Mouse (Mus musculus): ENCODE results near the gene Pdcd6ip. TPM values are rescaled to one million over a fixed set of nuclear protein-coding genes. Genes with fewer than 3 reads are reported as not detected.

The Pdcd6ip gene
- polyA plus RNA-seq, 1 experiment: 56.3 TPM

GRCm38 (mm10) chr9:113724646-113725045 lies 16.6 kb upstream of the Pdcd6ip start:
- Histone ChIP-seq H3K4me3 (no peak overlapping the region), H3K36me3 (ENCODE audit: control insufficient read depth, insufficient read depth) (no peaks in the 10 kb centered on the region), H3K79me2 (ENCODE audit: control insufficient read depth, insufficient read depth) (no peaks in the 10 kb centered on the region), H3ac (ENCODE audit: control insufficient read depth, insufficient read length) (no peak overlapping the region), H3K27me3 (ENCODE audit: control insufficient read depth, insufficient read depth, insufficient read length) (no peaks in the 10 kb centered on the region), H3K4me2 (ENCODE audit: low read depth) (no peak overlapping the region)
- TF ChIP-seq SRF (IDR thresholded peaks at IDR 0.05; ENCODE audit: control insufficient read depth, insufficient read length, low read depth) (no peak), REST (IDR thresholded peaks at IDR 0.05; ENCODE audit: insufficient read depth, insufficient read length) (no peak), CEBPB (IDR thresholded peaks at IDR 0.05; ENCODE audit: insufficient read depth, poor library complexity, severe bottlenecking) (0 out of 2 replicates have a peak, but pooled peaks have one; percentile 33)

- H3K36me3 ChIP-seq (ENCODE audit: control insufficient read depth, insufficient read depth): no peaks in the 10 kb centered on the region
- no peaks in the 10 kb centered on the region for H3K79me2 ChIP-seq (ENCODE audit: control insufficient read depth, insufficient read depth)
- no peak overlapping the region for H3K4me2 ChIP-seq (ENCODE audit: low read depth)
- TF ChIP-seq MYOD1 (IDR thresholded peaks at IDR 0.05; ENCODE audit: control insufficient read depth in 1 of 3, insufficient read length in 2 of 3, low read depth in 2 of 3) (no peak), MAX (IDR thresholded peaks at IDR 0.05; ENCODE audit: low read depth) (no peak), REST (IDR thresholded peaks at IDR 0.05; ENCODE audit: insufficient read depth, insufficient read length) (no peak), MYOG (IDR thresholded peaks at IDR 0.05; ENCODE audit: control insufficient read depth in 1 of 3, insufficient read depth in 1 of 3, insufficient read length in 2 of 3, low read depth in 2 of 3) (no peak), POLR2A (IDR thresholded peaks at IDR 0.05; ENCODE audit: insufficient read length, low read depth) (no peak), E2F4 (IDR thresholded peaks at IDR 0.05; ENCODE audit: insufficient read depth) (no peak), TCF12 (IDR thresholded peaks at IDR 0.05; ENCODE audit: insufficient read depth, poor library complexity, severe bottlenecking) (no peak), SRF (IDR thresholded peaks at IDR 0.05; ENCODE audit: control insufficient read depth, insufficient read length, low read depth) (no peak), TCF3 (IDR thresholded peaks at IDR 0.05; ENCODE audit: insufficient read length, low read depth) (no peak), USF1 (IDR thresholded peaks at IDR 0.05; ENCODE audit: low read depth) (no peak), CEBPB (IDR thresholded peaks at IDR 0.05; ENCODE audit: insufficient read depth, poor library complexity, severe bottlenecking) (no peak), POLR2AphosphoS2 (IDR thresholded peaks at IDR 0.05; ENCODE audit: insufficient read length, low read depth) (no peak)
- no peaks in the 10 kb centered on the region for H3K27me3 ChIP-seq (ENCODE audit: control insufficient read depth, insufficient read depth, insufficient read length)
- no peak overlapping the region for H3ac ChIP-seq (ENCODE audit: control insufficient read depth, insufficient read length)
- H3K4me3 ChIP-seq: no peak overlapping the region
Observed at GRCm38 (mm10) chr9:113719063-113719462, 11.0 kb upstream of the Pdcd6ip start.

- Histone ChIP-seq H3K36me3 (ENCODE audit: control insufficient read depth, insufficient read depth) (no peaks in the 10 kb centered on the region), H3K79me2 (ENCODE audit: control insufficient read depth, insufficient read depth) (peaks cover 20% of the 10 kb centered on the region), H3K27me3 (ENCODE audit: control insufficient read depth, insufficient read depth, insufficient read length) (peaks cover 4% of the 10 kb centered on the region), H3K4me2 (ENCODE audit: low read depth) (no peak overlapping the region), H3K4me3 (no peak overlapping the region), H3ac (ENCODE audit: control insufficient read depth, insufficient read length) (no peak overlapping the region)
- no peak for TF ChIP-seq USF1 (IDR thresholded peaks at IDR 0.05; ENCODE audit: low read depth)
- no peak for TF ChIP-seq POLR2A (IDR thresholded peaks at IDR 0.05; ENCODE audit: insufficient read length, low read depth)
- TF ChIP-seq SRF (IDR thresholded peaks at IDR 0.05; ENCODE audit: control insufficient read depth, insufficient read length, low read depth): no peak
- no peak for TF ChIP-seq E2F4 (IDR thresholded peaks at IDR 0.05; ENCODE audit: insufficient read depth)
- TF ChIP-seq POLR2AphosphoS2 (IDR thresholded peaks at IDR 0.05; ENCODE audit: insufficient read length, low read depth): no peak
- no peak for TF ChIP-seq TCF12 (IDR thresholded peaks at IDR 0.05; ENCODE audit: insufficient read depth, poor library complexity, severe bottlenecking)
- TF ChIP-seq REST (IDR thresholded peaks at IDR 0.05; ENCODE audit: insufficient read depth, insufficient read length): no peak
- no peak for TF ChIP-seq CEBPB (IDR thresholded peaks at IDR 0.05; ENCODE audit: insufficient read depth, poor library complexity, severe bottlenecking)
- TF ChIP-seq MYOG (IDR thresholded peaks at IDR 0.05; ENCODE audit: control insufficient read depth in 1 of 3, insufficient read depth in 1 of 3, insufficient read length in 2 of 3, low read depth in 2 of 3): no peak
- no peak for TF ChIP-seq TCF3 (IDR thresholded peaks at IDR 0.05; ENCODE audit: insufficient read length, low read depth)
- no peak for TF ChIP-seq MYOD1 (IDR thresholded peaks at IDR 0.05; ENCODE audit: control insufficient read depth in 1 of 3, insufficient read length in 2 of 3, low read depth in 2 of 3)
- TF ChIP-seq MAX (IDR thresholded peaks at IDR 0.05; ENCODE audit: low read depth): no peak
Observed at GRCm38 (mm10) chr9:113710871-113711270, 2.8 kb upstream of the Pdcd6ip start.

GRCm38 (mm10) chr9:113708361-113709280 lies 562 bp upstream of the Pdcd6ip start:
- Histone ChIP-seq H3K4me2 (ENCODE audit: low read depth) (peak overlapping the region; percentile 75), H3ac (ENCODE audit: control insufficient read depth, insufficient read length) (peak overlapping the region; percentile 87), H3K36me3 (ENCODE audit: control insufficient read depth, insufficient read depth) (no peaks in the 10 kb centered on the region), H3K79me2 (ENCODE audit: control insufficient read depth, insufficient read depth) (peaks cover 42% of the 10 kb centered on the region), H3K4me3 (peak overlapping the region; percentile 66), H3K27me3 (ENCODE audit: control insufficient read depth, insufficient read depth, insufficient read length) (peaks cover 2% of the 10 kb centered on the region)
- TF ChIP-seq POLR2A (IDR thresholded peaks at IDR 0.05; ENCODE audit: insufficient read length, low read depth): no peak
- TF ChIP-seq TCF12 (IDR thresholded peaks at IDR 0.05; ENCODE audit: insufficient read depth, poor library complexity, severe bottlenecking): no peak
- TF ChIP-seq CEBPB (IDR thresholded peaks at IDR 0.05; ENCODE audit: insufficient read depth, poor library complexity, severe bottlenecking): no peak
- TF ChIP-seq MYOG (IDR thresholded peaks at IDR 0.05; ENCODE audit: control insufficient read depth in 1 of 3, insufficient read depth in 1 of 3, insufficient read length in 2 of 3, low read depth in 2 of 3): no peak

GRCm38 (mm10) chr9:113706841-113707240 lies 1.2 kb downstream of the Pdcd6ip start:
- Histone ChIP-seq H3K79me2 (ENCODE audit: control insufficient read depth, insufficient read depth) (peaks cover 60% of the 10 kb centered on the region), H3K27me3 (ENCODE audit: control insufficient read depth, insufficient read depth, insufficient read length) (no peaks in the 10 kb centered on the region), H3K4me2 (ENCODE audit: low read depth) (peak overlapping the region; percentile 95), H3K36me3 (ENCODE audit: control insufficient read depth, insufficient read depth) (no peaks in the 10 kb centered on the region), H3K4me3 (peak overlapping the region; percentile 66), H3ac (ENCODE audit: control insufficient read depth, insufficient read length) (peak overlapping the region; percentile 87)
- TF ChIP-seq E2F4 (IDR thresholded peaks at IDR 0.05; ENCODE audit: insufficient read depth) (no peak), SRF (IDR thresholded peaks at IDR 0.05; ENCODE audit: control insufficient read depth, insufficient read length, low read depth) (no peak), TCF3 (IDR thresholded peaks at IDR 0.05; ENCODE audit: insufficient read length, low read depth) (no peak), TCF12 (IDR thresholded peaks at IDR 0.05; ENCODE audit: insufficient read depth, poor library complexity, severe bottlenecking) (no peak), MAX (IDR thresholded peaks at IDR 0.05; ENCODE audit: low read depth) (no peak), REST (IDR thresholded peaks at IDR 0.05; ENCODE audit: insufficient read depth, insufficient read length) (no peak), MYOD1 (IDR thresholded peaks at IDR 0.05; ENCODE audit: control insufficient read depth in 1 of 3, insufficient read length in 2 of 3, low read depth in 2 of 3) (no peak), USF1 (IDR thresholded peaks at IDR 0.05; ENCODE audit: low read depth) (no peak), MYOG (IDR thresholded peaks at IDR 0.05; ENCODE audit: control insufficient read depth in 1 of 3, insufficient read depth in 1 of 3, insufficient read length in 2 of 3, low read depth in 2 of 3) (no peak), POLR2A (IDR thresholded peaks at IDR 0.05; ENCODE audit: insufficient read length, low read depth) (no peak), CEBPB (IDR thresholded peaks at IDR 0.05; ENCODE audit: insufficient read depth, poor library complexity, severe bottlenecking) (no peak), POLR2AphosphoS2 (IDR thresholded peaks at IDR 0.05; ENCODE audit: insufficient read length, low read depth) (no peak)

Data from myocyte (in vitro differentiated cells).